Mouse (Mus musculus): ENCODE measurements at regions not wholly inside any gene's neighbourhood (a gene's known extent, or its start where the extent isn't known, plus 50 kb on each side); places are given as distances from the start of the nearest gene placed in this dataset.
A peak's percentile ranks its signal among the peaks of the same experiment; 100 is the strongest.

DNA sequence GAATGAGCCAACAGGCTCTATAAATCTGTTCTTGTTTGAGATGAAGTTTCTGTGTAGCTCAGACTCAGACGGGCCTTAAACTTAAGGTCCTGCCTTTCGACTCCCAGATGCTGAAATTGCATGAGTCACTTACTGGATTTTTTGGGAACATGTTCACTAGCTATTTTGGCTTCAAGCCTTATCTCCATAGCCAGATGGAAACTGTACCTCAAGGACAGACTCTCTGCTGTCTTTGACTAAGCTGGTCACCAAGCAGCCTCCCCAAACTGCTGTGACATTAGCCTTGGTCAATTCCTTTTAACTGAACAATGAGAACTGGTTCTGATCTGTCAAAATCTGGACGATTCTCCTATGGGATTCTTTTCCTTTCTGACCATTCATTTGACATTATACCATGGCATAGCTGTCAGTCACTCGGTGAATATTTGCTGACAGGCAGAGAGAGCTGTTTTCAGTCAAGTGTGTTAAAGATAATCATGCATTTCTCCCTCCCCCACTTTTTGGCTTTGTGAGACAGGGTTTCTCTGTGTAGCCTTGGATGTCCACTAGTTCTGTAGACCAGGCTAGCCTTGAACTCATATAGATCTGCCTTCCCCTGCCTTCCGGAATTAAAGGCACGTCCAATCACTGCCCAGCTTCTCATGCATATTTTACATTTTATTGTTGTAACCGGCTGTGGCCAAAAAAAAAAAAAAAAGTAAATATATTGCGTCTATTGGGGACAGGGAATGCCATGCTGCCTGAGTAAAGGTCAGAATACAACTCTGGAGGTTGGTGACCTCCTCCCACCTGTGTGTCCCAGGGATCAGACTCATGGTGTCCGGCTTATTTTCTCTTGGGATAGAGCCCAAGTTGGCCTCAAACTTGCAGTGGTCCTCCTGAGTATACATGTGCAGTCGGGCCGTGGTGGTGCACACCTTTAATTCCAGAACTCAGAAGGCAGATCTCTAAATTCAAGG, 57.9 kb upstream of the Hdhd5 start:
- no peak overlapping the region for H3K4me3 ChIP-seq (ENCODE audit: control insufficient read depth in 1 of 2, insufficient read depth in 1 of 2, low read depth in 2 of 2, low read length in 2 of 2)
- no peak overlapping the region for H3K27ac ChIP-seq (ENCODE audit: control insufficient read depth, low read depth, low read length)

DNA sequence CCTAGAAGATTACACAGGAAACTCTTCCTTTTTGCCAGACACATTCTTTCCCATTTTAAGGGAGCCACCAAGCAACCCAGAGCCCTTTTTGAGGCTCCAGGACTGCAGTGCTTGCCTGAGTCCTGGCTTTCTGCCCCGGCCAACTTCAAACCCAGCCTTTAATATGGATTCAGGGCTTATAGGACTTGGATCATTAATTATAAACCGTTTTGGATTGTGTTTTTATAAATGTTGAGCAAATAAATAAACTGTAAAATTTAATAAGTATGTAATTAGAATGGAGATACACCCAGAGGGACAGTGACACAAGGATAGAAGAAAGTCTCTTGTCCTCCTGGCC, 54.8 kb upstream of the Hdhd5 start:
- TF ChIP-seq MYB (IDR thresholded peaks at IDR 0.05; ENCODE audit: low read depth, low read length), result no peak
- no peak for TF ChIP-seq ZNF384 (IDR thresholded peaks at IDR 0.05; ENCODE audit: low read depth, low read length)
- no peak for TF ChIP-seq HCFC1 (IDR thresholded peaks at IDR 0.05; ENCODE audit: low read depth, low read length)
- TF ChIP-seq NELFE (IDR thresholded peaks at IDR 0.05; ENCODE audit: low read depth, low read length), result no peak
- no peak for TF ChIP-seq ELF1 (IDR thresholded peaks at IDR 0.05; ENCODE audit: low read depth, low read length)
- no peak for TF ChIP-seq USF1 (IDR thresholded peaks at IDR 0.05; ENCODE audit: low read depth, low read length)
- no peak for TF ChIP-seq EP300 (IDR thresholded peaks at IDR 0.05; ENCODE audit: low read depth in 1 of 2, low read length in 2 of 2)
- TF ChIP-seq CHD1 (IDR thresholded peaks at IDR 0.05; ENCODE audit: low read depth, low read length), result no peak
- TF ChIP-seq JUND (IDR thresholded peaks at IDR 0.05; ENCODE audit: low read depth, low read length), result no peak
- no peak for TF ChIP-seq BHLHE40 (IDR thresholded peaks at IDR 0.05; ENCODE audit: borderline replicate concordance, low read depth, low read length)
- no peak for TF ChIP-seq GABPA (IDR thresholded peaks at IDR 0.05; ENCODE audit: low read depth, low read length)
- no peak for TF ChIP-seq CTCF (IDR thresholded peaks at IDR 0.05 in 2 of 3, conservative IDR thresholded peaks at IDR 0.05 in 1 of 3; ENCODE audit: control insufficient read depth in 1 of 3, insufficient read depth in 1 of 3, low read depth in 2 of 3, low read length in 3 of 3, poor library complexity in 1 of 3, severe bottlenecking in 1 of 3)
- TF ChIP-seq E2F4 (IDR thresholded peaks at IDR 0.05; ENCODE audit: borderline replicate concordance, low read depth, low read length), result no peak
- no peak for TF ChIP-seq CHD2 (IDR thresholded peaks at IDR 0.05; ENCODE audit: low read length)
- no peak for TF ChIP-seq NRF1 (IDR thresholded peaks at IDR 0.05; ENCODE audit: insufficient read depth, low read depth, low read length, poor library complexity, severe bottlenecking)
- no peak overlapping the region for H3K27ac ChIP-seq (ENCODE audit: control insufficient read depth, low read depth, low read length)
- no peak overlapping the region for H3K4me3 ChIP-seq (ENCODE audit: control insufficient read depth in 1 of 2, insufficient read depth in 1 of 2, low read depth in 2 of 2, low read length in 2 of 2)
- H3K36me3 ChIP-seq (ENCODE audit: control insufficient read depth in 1 of 2, insufficient read depth in 2 of 2, low read length in 2 of 2), result peaks cover 0 to 8% of the 10 kb centered on the region in 2 experiments; a peak in 2 of 4 replicates
- no peaks in the 10 kb centered on the region for H3K9me3 ChIP-seq (replicated peaks; ENCODE audit: insufficient read depth, low read length)
- H3K27me3 ChIP-seq (ENCODE audit: control insufficient read depth in 1 of 2, insufficient read depth in 2 of 2, low read length in 2 of 2), result no peaks in the 10 kb centered on the region
- no peak for DNase-seq (ENCODE audit: low read depth, low spot score)
- H3K9ac ChIP-seq (ENCODE audit: control insufficient read depth, low read depth, low read length, poor library complexity, severe bottlenecking), result no peak overlapping the region
- H3K79me2 ChIP-seq (ENCODE audit: control insufficient read depth, insufficient read depth, low read length, poor library complexity), result no peaks in the 10 kb centered on the region
- H3K4me1 ChIP-seq (ENCODE audit: control insufficient read depth in 1 of 2, insufficient read depth in 2 of 2, low read length in 2 of 2), result peaks cover 0 to 7% of the 10 kb centered on the region in 2 experiments; a peak in 2 of 4 replicates

More for the DNA sequence above, 57.9 kb upstream of the Hdhd5 start:
- DNase-seq (ENCODE audit: low read depth, low spot score), result peak; percentile 42
- Histone ChIP-seq H3K9ac (ENCODE audit: control insufficient read depth, low read depth, low read length, poor library complexity, severe bottlenecking) (no peak overlapping the region), H3K4me1 (ENCODE audit: control insufficient read depth in 1 of 2, insufficient read depth in 2 of 2, low read length in 2 of 2) (peaks cover 0 to 3% of the 10 kb centered on the region in 2 experiments; a peak in 1 of 4 replicates), H3K79me2 (ENCODE audit: control insufficient read depth, insufficient read depth, low read length, poor library complexity) (no peaks in the 10 kb centered on the region), H3K27me3 (ENCODE audit: control insufficient read depth in 1 of 2, insufficient read depth in 2 of 2, low read length in 2 of 2) (no peaks in the 10 kb centered on the region), H3K36me3 (ENCODE audit: control insufficient read depth in 1 of 2, insufficient read depth in 2 of 2, low read length in 2 of 2) (peaks cover 0 to 3% of the 10 kb centered on the region in 2 experiments; a peak in 2 of 4 replicates), H3K9me3 (replicated peaks; ENCODE audit: insufficient read depth, low read length) (no peaks in the 10 kb centered on the region)
- TF ChIP-seq USF2 (IDR thresholded peaks at IDR 0.05; ENCODE audit: borderline replicate concordance in 1 of 2, insufficient read depth in 1 of 2, low read depth in 1 of 2, low read length in 2 of 2) (no peak), EP300 (IDR thresholded peaks at IDR 0.05; ENCODE audit: low read depth in 1 of 2, low read length in 2 of 2) (peak in 1 of 2 experiments; percentile 16; a peak in 1 of 4 replicates), ELF1 (IDR thresholded peaks at IDR 0.05; ENCODE audit: low read depth, low read length) (no peak), NRF1 (IDR thresholded peaks at IDR 0.05; ENCODE audit: insufficient read depth, low read depth, low read length, poor library complexity, severe bottlenecking) (no peak), TCF12 (IDR thresholded peaks at IDR 0.05; ENCODE audit: low read depth, low read length) (peak; percentile 17; the same call in 1 of the 2 replicates), TAL1 (IDR thresholded peaks at IDR 0.05; ENCODE audit: low read length) (peak; percentile 71)

All from MEL (cell line).